Mouse (Mus musculus) lung, postnatal 14 days (tissue): Measurements from ENCODE around the gene Pecam1.
"Not testable (repeated sequence)": the region's sequence is repeated elsewhere in the genome, so short reads cannot be mapped to it uniquely, and the experiment has no call there.

Experiments
- DNase-seq: peaks from one replicate; pipeline ENCODE4 v3.0.0; 2021

Gene Pecam1

DNA sequence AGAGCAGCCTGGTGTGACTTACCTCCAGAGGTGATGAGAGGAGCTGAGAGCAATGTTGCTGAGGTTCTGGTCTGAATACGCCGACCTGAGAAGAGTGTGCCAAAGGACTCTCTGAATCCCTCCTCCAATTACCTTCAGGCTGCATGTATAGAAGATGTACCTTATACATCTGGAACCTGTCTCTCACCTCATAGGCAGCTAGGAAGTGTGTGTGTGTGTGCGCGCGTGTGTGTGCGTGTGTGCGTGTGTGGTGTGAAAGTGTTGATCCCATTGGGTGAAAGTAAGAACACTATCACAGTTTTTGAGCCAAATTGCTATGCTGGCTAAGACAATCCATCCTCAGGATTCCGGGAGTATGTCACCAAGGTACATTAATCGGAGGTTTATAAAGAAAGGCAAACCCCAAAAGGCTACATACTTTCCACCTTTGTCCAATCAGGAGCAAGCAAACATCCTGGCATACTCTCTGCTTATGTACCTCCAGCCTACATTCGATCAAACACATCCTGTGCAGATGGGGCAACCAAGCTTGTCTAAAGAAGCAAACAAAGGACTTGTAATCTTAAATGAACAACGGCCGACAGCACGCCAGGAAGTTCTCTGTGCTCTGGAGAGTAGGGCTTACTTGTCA is at the start of gene Pecam1:
Gene Pecam1, minus strand, starts transcription at position 508 of the 631 bp plus-strand sequence.
- DNase-seq = no peak

- DNase-seq = no peak
Measured at GRCm38 (mm10) chr11:106795679-106796078, 45.3 kb upstream of the Pecam1 start.

DNA sequence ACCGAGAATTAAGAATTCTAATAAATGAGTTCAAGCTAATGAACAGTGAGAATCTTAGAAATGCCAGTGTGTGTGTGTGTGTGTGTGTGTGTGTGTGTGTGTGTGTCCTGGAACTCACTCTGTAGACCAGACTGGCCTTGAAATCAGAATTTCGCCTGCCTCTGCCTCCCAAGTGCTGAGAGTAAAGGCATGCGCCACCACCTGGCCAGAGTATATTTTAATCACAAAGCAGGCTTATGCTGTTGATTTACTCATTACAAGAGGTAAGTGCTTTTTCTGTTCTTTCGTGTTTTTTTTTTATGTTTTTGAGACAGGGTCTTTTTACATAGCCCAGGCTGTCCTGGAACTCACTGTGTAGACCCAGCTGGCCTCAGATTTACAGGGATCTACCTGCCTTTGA is 43.4 kb upstream of the Pecam1 start:
- DNase-seq = no peak

DNA sequence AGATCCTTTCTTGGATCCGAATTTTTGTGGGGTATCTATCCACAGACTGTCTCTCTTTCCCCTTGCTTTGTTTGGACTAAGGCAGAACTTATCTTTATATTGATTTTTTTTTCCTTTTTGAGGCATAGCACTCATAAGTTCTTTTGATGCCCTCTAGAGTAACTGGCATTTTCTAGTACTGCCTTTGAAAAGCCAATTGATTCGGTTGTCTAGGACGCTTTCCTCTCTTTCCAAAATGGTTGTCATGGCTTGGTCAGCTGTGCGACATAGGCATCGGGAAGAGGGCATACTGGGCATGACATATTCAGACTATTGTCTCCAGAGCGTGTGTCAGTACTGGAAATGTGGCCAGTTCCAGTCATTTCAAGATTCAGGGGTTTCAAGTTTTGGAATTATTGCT is 39.2 kb upstream of the Pecam1 start:
- no peak for DNase-seq

DNA sequence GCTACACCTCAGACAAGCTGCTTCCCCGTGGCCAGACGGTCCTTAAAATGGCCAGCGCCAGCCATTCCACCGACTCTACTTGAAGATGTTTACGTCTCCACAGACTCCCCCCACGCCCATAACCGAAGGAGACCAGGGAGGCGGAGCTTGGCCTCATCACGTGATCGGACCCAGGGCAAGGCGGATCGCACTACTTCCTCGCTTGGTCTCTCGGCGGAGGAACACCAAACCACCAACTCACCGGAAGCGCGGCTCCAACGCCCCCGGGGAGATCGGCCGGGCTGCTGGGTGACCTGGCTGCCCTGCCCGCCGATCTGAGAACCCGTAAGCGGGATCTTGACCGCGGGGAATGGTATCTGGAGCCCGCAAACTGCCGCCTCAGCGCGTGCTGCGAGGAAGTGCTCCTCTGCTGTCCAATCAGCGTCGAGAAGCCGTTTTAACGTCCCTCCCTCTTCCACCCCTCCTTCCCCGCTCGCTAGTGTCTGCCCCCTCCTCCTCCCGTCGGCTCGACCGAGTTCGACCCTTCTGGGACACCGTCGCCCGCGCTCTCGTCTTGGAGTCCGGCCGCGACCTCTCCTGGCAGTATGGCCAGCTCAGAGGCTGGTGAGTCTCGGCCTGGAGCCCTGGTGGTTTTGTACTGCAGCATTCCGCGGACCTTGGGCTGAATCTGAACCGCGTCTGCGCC is 38.5 kb upstream of the Pecam1 start, which contains the start of the genes Ddx5 and Cep95:
Gene Ddx5, minus strand, starts transcription at position 411 of the 685 bp plus-strand sequence.
Gene Cep95, plus strand, starts transcription at position 478 of the 685 bp plus-strand sequence.
- DNase-seq = peak; percentile 98

GRCm38 (mm10) chr11:106788026-106788774 is 37.8 kb upstream of the Pecam1 start:
- peak; percentile 100 for DNase-seq

DNA sequence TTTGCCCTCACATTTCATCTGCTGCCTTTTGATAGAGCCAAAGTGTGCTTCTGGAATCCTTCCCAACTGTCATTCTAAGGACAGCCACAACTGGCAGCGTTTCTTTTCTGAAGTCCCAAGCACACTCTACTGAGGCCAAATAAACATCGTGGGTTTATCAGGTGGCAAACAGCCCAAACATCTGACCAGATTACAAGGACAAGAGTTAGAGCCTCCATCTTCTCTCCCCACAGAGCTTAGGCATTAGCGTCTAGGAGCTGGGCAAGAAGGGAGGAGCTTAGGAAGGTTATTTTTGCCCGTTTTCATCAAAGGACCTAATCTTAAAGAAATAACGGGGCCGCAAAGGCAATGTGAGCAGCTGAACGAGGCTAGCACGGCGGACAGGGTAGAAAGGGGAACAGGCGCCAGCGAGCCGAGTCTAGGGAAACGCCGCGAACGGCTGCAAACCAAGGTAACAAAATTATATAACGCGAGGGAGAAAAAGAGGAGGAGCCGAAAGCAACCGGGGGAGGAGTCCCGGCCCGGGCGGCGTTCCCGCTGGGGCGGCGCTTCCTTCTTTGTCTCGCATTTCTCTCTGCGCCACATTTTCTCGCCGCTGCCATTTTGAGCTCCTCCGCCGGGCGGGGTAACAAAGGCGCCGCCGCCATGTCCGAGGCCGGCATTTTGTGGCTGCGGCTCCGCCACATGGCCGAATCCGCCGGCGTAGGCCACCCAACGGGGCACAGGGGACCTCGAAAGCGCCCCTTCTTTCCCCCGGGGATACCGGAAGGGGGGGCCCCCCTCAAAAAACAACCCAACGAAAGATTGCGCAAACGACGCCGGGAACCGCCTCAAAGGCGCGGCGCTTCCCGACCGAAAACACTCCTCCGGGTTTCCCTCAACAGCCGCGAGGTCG is 37.0 kb upstream of the Pecam1 start:
- DNase-seq = peak; percentile 95

- no peak for DNase-seq
Measured at GRCm38 (mm10) chr11:106785043-106785442, 34.6 kb upstream of the Pecam1 start.

- no peak for DNase-seq
Measured at GRCm38 (mm10) chr11:106784476-106784875, 34.0 kb upstream of the Pecam1 start.

GRCm38 (mm10) chr11:106782841-106783764 is 32.7 kb upstream of the Pecam1 start:
- no peak for DNase-seq

DNA sequence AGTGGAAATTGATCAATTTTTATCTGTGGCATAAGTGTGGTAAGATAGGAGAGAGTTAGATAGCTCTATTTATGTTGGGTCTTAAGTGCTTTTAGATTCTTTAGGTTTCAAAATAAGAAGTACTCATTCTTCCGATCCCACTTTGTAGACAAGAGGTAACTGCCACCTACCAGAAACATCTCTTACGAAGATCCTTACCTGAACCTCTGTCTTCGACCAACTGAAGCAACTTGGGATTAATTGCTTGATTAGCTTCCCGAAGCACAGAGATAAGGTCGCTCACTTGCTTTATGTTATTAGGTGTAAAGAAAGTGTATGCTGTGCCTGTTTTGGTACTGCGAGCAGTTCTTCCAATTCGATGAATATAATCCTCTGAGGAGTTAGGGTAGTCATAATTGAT is 31.8 kb upstream of the Pecam1 start:
- DNase-seq = not testable (repeated sequence)

DNA sequence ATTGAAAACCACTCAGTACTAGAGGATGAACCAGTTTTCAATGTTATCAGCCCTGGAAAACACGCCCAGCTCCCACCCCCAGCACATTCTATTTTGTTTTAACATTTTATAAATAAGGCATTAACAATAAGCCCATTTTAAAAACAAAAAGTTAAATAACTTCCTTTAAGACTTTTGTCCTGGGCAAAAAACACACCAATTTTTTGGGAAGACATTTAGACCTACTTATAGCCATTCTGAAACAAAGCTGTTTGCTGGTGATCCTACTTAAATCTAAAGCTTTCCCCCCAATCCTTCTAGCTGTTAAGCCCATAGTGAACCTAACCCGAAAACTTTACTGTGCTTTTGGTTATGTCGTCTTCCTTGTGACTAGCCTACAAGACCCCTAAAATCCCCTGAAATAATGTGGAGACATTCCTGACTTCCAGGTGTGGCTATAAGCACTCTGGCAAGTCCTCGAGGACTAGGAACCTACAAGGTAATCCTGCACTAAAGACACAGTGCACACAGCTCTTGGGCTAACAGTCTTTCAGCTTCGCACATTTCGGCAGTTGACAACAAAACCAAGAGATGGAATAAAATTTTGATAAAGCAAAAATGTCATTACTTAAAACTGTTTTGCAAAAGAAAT is 30.3 kb upstream of the Pecam1 start:
- DNase-seq = no peak

- no peak for DNase-seq
Measured at GRCm38 (mm10) chr11:106780089-106780425, 29.6 kb upstream of the Pecam1 start.

GRCm38 (mm10) chr11:106779388-106780088 is 29.1 kb upstream of the Pecam1 start, which contains the start of gene Polg2:
TSS of gene Polg2 (minus strand) at chr11:106779537.
- DNase-seq = peak; percentile 90

- no peak for DNase-seq
Measured at GRCm38 (mm10) chr11:106778589-106779387, 28.4 kb upstream of the Pecam1 start.

GRCm38 (mm10) chr11:106778132-106778531 is 27.7 kb upstream of the Pecam1 start:
- DNase-seq = no peak

DNA sequence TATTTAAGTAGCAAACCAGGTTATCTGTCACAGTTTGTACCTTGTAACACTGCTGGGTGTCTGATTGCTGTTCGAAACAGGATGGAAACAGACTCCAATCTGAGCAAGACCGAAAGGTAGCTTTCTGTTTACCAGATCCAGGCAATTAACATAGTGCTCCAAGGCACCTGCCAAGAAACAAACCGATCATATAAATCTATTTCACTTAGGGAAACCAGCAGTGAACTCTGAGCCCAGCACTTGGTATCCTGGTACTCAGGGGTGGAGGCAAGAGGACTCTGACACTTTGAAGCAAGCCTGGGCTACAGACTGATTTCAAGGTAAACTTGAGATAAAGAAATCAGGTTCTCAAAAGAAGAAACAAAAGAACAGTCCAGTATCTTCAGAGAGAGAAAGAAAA is 27.0 kb upstream of the Pecam1 start:
- DNase-seq = no peak

- DNase-seq = peak; percentile 35
Measured at GRCm38 (mm10) chr11:106776960-106777359, 26.5 kb upstream of the Pecam1 start.

DNA sequence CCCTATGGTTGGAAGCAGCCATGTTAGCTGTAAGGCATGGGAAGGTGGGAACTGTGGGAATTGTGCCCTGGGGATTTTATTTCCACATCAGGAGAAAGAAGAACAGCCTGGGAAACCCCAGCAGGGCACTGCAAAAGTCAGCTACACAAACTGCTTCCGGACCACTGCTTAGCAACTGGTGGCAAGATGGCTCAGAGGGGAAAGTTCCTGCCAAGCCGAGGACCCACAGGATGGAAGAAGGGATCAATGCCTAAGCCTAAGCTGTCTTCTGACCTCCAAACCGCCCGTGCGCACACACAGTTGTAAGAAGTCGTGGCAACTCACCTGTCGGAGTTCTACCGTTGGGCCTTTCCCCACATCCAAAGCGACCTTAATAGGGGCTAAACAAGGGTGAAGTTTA is 22.6 kb upstream of the Pecam1 start:
- no peak for DNase-seq
